Mouse (Mus musculus) adrenal gland, adult 18-20 months (tissue): ENCODE measurements around the gene Zfp454. TPM values are rescaled to one million over a fixed set of nuclear protein-coding genes. Genes with fewer than 3 reads are reported as not detected.
A peak's percentile ranks its signal among the peaks of the same experiment; 100 is the strongest.

ENCODE experiments used
- DNase-seq, 2 experiments: peaks; one replicate each; pipeline ENCODE4 v3.0.0; 2021 to 2022; ENCODE audit warnings: low spot score in 2 of 2
- long read RNA-seq, 2 experiments: library from polyadenylated mRNA; stranded (forward); transcript quantifications; one replicate each; pipeline ENCODE4 v2.0.0; 2021
- total RNA-seq, 2 experiments: library from RNA; stranded (reverse); gene quantifications; 1 replicate in 1 of 2; 2 replicates in 1 of 2; pipeline ENCODE4 v1.2.3; 2021

Gene Zfp454
- 1 to 10 TPM; 1.5 to 2.3 TPM for total RNA-seq
- long read RNA-seq, experiment 1, result 0 reads
- long read RNA-seq, experiment 2, partial matches to known transcripts, result 2 of 10 reads
- long read RNA-seq, experiment 2, other reads (novel, unspliced or antisense), result 8 of 10 reads

GRCm38 (mm10) chr11:50887390-50888128 lies at the start of gene Zfp454:
Gene Zfp454, minus strand, starts transcription at chr11:50887651.
- DNase-seq, result peak; percentile 77 to 78

GRCm38 (mm10) chr11:50932040-50932439 lies 44.6 kb upstream of the Zfp454 start:
- no peak for DNase-seq

- DNase-seq, result peak; percentile 70 to 74
Observed at GRCm38 (mm10) chr11:50931451-50931866, 44.0 kb upstream of the Zfp454 start, which contains the start of gene Zfp354b. Gene Zfp354b, minus strand, starts transcription at chr11:50931633.

DNA sequence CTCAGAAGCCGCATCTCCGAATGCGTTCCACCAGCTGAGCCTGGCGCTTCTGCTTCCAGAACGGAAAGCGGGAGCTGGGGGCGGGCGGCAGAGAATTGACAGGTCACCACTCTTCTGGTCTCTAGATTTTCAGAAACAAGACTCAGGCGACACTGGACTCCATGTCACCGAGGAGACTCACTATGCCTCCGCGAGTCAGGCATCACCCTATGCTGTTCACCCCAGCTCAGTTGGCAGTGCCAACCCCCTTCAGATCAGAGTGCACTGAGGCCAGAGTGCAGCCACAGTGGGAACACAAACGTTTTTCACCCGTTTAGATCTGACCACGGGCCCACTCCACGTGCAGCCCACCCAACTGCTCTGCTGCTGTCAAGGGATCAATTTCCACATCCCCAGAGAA lies 43.6 kb upstream of the Zfp454 start:
- DNase-seq, result no peak

GRCm38 (mm10) chr11:50930469-50931014 lies 43.1 kb upstream of the Zfp454 start:
- no peak for DNase-seq

- DNase-seq, result peak; percentile 81
Observed at GRCm38 (mm10) chr11:50915671-50916320, 28.3 kb upstream of the Zfp454 start, which contains the start of gene Zfp2. Gene Zfp2, minus strand, starts transcription at chr11:50916165.

- no peak for DNase-seq
Observed at GRCm38 (mm10) chr11:50914461-50914860, 27.0 kb upstream of the Zfp454 start.

- DNase-seq, result no peak
Observed at GRCm38 (mm10) chr11:50913301-50913700, 25.9 kb upstream of the Zfp454 start.

DNA sequence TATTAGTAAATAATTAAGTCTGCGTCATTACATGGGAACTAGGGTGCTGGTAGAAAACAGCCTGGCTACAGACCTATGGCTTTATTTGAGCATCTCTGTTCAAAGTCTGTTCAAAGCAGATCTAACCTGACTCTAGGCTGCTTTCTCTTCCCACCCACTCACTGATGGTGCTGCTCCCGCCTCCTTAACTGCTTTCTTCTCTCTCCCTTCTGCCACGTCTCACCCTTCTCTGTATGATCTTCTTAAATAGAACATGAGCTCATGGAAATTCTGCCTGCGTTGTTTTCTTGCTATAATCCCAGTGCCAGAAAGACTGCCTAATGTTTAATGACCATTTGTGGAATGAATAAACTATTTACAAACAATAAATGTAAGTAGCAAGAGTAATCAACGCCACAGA lies 20.7 kb upstream of the Zfp454 start:
- no peak for DNase-seq

- DNase-seq, result no peak
Observed at GRCm38 (mm10) chr11:50897359-50897758, 9.9 kb upstream of the Zfp454 start.

GRCm38 (mm10) chr11:50892441-50892840 lies 5.0 kb upstream of the Zfp454 start:
- DNase-seq, result no peak

- peak in 1 of 2 experiments; percentile 21 for DNase-seq
Observed at GRCm38 (mm10) chr11:50886933-50887293, 538 bp downstream of the Zfp454 start.

GRCm38 (mm10) chr11:50886231-50886932 lies 1.1 kb downstream of the Zfp454 start:
- peak; percentile 30 to 40 for DNase-seq

DNA sequence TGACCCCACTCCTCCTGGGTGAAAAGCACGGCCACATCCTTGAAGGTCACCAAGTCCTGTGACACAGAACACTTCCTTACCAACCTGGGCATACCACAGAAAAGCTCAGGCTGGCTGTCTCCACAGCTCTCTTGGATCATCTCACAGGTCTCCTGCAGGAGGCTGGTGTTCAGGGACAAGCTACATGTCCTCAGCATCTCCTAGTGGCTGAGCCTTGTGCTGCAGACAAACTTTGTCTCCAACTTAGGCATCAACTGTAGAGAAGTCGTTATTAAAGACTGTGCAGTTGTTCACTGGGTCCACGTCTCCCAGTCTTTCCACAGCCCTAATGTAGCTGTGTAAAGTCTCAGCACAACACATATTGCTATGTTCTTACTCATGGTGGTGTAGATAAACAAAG lies 3.7 kb downstream of the Zfp454 start:
- DNase-seq, result no peak

DNA sequence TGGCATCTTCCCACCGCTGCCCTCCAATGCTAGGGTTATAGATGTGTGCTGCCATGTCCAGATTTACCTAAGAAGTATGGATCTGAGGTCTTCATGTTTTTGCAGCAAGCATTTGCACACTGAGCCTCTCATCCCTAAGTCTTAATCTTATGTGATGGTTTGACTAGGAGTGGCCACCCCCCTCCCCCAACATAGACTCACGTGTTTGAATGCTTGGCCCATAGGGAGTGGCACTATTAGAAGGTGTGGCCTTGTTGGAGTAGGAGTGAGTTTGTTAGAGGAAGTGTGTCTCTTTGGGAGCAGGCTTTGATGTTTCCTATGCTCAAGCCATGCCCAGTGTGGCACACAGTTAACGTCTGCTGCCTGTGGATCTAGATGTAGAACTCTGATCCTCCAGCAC lies 8.8 kb downstream of the Zfp454 start:
- no peak for DNase-seq

GRCm38 (mm10) chr11:50850989-50851601 lies 36.4 kb downstream of the Zfp454 start:
- peak in 1 of 2 experiments; percentile 14 for DNase-seq

DNA sequence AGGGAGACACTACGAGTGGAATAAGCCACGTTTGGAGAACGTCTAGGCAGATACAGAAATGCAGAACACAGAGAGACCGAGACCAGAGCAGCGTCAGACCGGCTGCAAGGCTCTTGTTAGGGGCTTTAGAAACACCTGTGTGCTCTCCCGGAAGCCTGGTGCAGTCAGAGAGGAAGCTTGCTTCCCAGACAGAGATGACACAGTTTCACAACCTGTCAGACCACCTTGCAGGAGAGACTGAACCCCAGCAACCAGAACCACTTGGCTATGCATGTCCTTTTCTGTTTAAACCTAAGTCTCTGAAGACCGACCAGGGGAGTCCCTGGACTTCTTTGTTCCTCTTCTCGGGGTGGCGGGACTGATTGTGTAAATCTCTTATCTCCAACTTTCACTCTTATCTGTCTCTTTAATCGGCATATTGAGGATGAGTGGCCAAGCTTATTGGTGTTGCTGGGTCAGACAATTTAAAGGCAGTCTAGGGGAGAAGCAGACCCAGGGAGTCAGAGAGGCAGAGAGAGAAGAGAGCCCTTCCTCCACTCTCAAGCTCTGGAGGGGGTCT lies 37.2 kb downstream of the Zfp454 start, which contains the start of gene Grm6:
Gene Grm6 (plus strand): TSS at position 509 of the 559 bp plus-strand sequence.
- DNase-seq, result no peak

GRCm38 (mm10) chr11:50849310-50849709 lies 38.1 kb downstream of the Zfp454 start:
- DNase-seq, result no peak

- no peak for DNase-seq
Observed at GRCm38 (mm10) chr11:50848520-50849137, 38.8 kb downstream of the Zfp454 start.

DNA sequence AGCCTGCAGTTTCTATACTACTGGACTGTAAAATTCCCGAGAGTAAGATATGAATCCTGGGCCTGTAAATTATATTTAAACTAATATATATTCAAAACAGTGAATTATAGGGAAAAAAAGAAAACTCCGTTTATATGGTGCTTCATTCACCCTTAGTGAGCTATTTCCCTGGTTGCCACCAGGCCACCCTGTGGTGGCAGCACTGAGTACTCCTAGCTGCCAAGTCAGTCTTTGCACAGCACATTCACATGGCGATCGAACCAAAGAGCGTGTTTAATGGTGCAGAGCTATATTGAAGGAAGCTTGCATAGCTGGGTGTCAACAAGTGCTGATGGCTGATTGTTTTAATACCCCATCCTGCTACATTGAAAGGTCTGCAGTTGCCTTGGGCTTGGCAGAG lies 40.4 kb downstream of the Zfp454 start:
- DNase-seq, result no peak
